Mouse (Mus musculus) cortical plate, adult 2 months (tissue): ENCODE data around the gene Traf3ip2.

Experiments used
- CTCF ChIP-seq: fragments of 200-500 bp; IDR thresholded peaks from 2 replicates; pipeline ENCODE4 v1.5.1; 2011; ENCODE audit warnings: mild to moderate bottlenecking, control low read depth, low read length; ENCODE audit not compliant: insufficient read depth; ENCODE audit errors: extremely low read depth
- POLR2A ChIP-seq: fragments of 200-500 bp; IDR thresholded peaks from 2 replicates; pipeline ENCODE4 v1.6.1; 2011; ENCODE audit warnings: mild to moderate bottlenecking, low read length, control low read depth; ENCODE audit not compliant: insufficient read depth; ENCODE audit errors: extremely low read depth

DNA sequence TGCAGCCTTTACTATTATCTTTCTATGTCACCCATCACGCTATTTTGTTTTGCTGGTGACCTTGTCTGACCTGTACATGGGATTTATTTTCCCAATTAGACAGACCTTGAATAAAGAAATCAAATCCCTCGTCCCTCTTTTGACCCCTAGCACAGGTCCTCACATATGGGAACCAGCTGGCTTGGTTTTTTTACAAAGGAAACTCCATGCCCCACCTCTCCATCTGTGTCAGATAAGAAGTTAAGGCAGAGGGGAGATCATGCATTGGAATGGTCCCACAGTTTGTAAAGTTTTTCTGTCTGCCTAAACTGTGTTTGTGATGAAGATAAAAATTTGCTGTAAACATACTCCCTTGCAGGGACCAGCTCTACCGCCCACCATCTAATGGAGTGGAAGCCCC lies 26.1 kb downstream of the Traf3ip2 start:
- TF ChIP-seq POLR2A = no peak
- TF ChIP-seq CTCF = no peak
